Mouse (Mus musculus) macrophage (primary cell): Measurements from ENCODE around the gene Pomt1. TPM values are rescaled to one million over a fixed set of nuclear protein-coding genes. Genes with fewer than 3 reads are reported as not detected.
"Not testable (repeated sequence)": the region's sequence is repeated elsewhere in the genome, so short reads cannot be mapped to it uniquely, and the experiment has no call there.

ENCODE experiments used
- H3K27ac ChIP-seq: fragments of 350-480 bp; formaldehyde crosslinking; 2 replicates; pipeline ENCODE4 v1.9.0; 2021
- H3K36me3 ChIP-seq: fragments of 350-480 bp; formaldehyde crosslinking; 2 replicates; pipeline ENCODE4 v1.9.0; 2021; ENCODE audit errors: inconsistent target
- H3K4me3 ChIP-seq: fragments of 350-480 bp; formaldehyde crosslinking; 2 replicates; pipeline ENCODE4 v1.9.0; 2021; ENCODE audit errors: inconsistent target
- H3K79me2 ChIP-seq: fragments of 350-480 bp; formaldehyde crosslinking; 2 replicates; pipeline ENCODE4 v1.9.0; 2021; ENCODE audit errors: inconsistent target
- WGBS: methylation state at CpG from one replicate; pipeline ENCODE4 v1.1.7; 2026; ENCODE audit warnings: inconsistent platforms; ENCODE audit not compliant: missing documents; 5-methylcytosine and 5-hydroxymethylcytosine counted together
- polyA plus RNA-seq: library from polyadenylated mRNA; stranded (reverse); fragments of 250-400 nt; gene quantifications from 3 replicates; pipeline ENCODE4 v1.2.4, GENCODE M21; 2018; ENCODE audit warnings: inconsistent platforms

Pomt1 gene
- polyA plus RNA-seq, 1 experiment from 2014 or later: 11.1 TPM

DNA sequence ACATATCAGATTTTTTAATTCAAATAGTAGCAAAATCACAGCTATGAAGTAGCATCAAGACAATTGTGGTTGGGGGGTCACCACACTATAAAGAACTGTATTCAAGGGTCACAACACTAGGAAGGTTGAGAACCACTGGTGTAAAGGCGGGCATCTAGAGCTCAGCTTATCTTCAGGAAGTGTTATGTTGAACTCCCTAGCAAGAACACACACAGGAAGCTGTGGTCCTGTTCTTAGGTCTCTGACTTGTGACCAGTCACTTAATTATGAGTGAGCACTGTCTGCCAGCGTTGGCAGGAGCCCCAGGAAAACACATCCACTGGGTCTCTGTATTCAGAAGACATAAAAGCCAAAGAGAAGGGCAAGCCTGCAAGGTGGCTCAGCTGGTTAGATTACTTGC, 45.9 kb downstream of the Pomt1 start:
- Histone ChIP-seq H3K4me3 (no peak overlapping the region), H3K27ac (no peak overlapping the region), H3K79me2 (peaks cover 11% of the 10 kb centered on the region), H3K36me3 (peaks cover 29% of the 10 kb centered on the region; the same call in 1 of the 2 replicates)
- 63% methylated on average over 2 of the region's 2 CpGs for WGBS

DNA sequence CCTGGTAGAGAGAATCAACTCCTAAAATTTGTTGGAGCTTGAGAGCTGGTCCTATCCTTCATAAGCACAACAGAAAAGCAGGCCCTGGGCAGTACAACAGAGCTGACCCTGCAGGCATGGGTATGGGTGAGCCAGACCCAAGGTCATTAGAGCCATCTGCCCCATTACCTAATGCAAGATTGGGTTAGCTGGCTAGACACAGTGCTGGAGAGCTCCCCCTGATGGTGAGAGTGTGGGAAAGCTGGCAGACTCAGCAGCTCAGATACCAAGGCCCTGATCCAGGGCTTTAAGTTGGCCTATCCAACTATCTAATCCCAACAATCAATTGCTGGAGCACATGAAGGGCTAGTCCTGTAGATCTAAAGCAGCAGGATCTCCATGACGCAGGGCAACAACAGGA, 46.3 kb downstream of the Pomt1 start:
- WGBS: 89% methylated on average over 1 of the region's 1 CpGs

DNA sequence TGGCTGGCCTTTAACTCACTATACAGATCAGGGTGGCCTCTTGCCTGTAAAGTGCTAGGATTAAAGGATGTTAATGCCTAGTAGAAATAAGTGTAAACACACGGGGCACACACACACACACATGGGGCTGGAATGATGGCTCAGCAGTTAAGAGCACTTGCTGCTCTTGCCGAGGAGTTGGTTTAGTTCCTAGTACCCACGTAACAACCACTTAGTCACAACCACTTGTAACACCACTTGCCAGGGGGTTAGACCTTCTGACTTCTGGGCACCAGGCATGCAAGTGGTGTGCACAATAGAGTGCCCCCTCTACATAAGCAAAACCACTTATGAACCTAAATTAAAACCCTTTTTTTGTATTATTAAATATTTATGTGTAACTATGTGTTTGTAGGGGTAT, 47.6 kb downstream of the Pomt1 start:
- Histone ChIP-seq H3K79me2 (peaks cover 25% of the 10 kb centered on the region), H3K27ac (no peak overlapping the region), H3K4me3 (no peak overlapping the region), H3K36me3 (peaks cover 16% of the 10 kb centered on the region; the same call in 1 of the 2 replicates)
- 97% methylated on average over 3 of the region's 3 CpGs for WGBS

More for the DNA sequence above, 46.3 kb downstream of the Pomt1 start:
- peaks cover 29% of the 10 kb centered on the region; the same call in 1 of the 2 replicates for H3K36me3 ChIP-seq
- no peak overlapping the region for H3K4me3 ChIP-seq
- H3K79me2 ChIP-seq: peaks cover 16% of the 10 kb centered on the region
- H3K27ac ChIP-seq: no peak overlapping the region

DNA sequence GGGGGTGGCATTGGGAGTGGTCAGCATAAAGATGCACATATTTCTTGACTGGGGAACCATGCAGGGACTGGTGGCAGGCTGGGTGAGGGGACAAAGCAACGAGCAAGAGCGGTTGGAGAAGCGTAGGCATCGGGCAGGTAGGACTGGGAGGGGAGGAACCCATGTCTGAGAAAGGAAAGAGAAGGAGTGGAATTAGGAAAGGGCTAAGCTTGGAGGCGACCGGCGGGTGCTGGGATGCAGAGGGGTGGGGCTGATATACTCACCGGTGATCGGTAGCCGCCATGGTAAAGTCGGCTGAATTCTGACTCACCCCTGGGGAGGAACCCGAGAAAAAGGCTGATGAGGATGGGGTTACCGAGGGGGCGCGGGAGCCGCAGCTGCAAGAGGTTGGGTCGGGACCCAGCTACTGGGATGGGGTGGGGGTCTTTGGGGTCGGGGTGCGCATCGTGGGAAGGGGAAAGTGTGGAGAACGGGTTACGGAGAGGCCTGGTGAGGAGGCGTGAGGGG, 51.0 kb downstream of the Pomt1 start, which contains the start of gene Golga2:
Gene Golga2, plus strand, starts transcription at position 51 of the 507 bp plus-strand sequence.
- H3K4me3 ChIP-seq: peak within 1 kb of the TSS; percentile 93

DNA sequence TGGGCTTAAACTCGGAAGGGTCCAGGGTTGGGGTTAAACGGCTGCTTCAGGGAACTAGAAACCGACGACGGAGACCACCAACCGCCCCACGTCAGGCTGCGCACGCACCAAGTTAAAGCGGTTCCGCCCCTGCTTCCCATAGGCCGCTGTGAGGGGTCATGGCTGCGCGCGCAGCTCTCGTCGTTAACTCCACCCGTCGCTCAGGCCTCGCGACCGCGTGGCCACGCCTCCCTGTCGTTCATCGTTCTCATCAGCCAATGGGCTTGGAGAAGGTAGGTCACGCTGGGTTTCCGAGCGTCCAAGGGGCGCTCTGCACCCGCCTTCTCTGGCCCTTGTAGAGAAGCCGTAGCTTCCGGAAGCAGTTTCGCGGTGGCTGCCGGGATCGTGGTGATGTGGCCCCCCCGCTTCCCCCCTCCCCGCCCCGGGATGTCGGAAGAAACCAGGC, 51.6 kb downstream of the Pomt1 start, which contains the start of gene Swi5:
Gene Swi5, minus strand, starts transcription at position 153 of the 445 bp plus-strand sequence.
- 1% methylated on average over 37 of the region's 41 CpGs for WGBS
- peaks cover 63% of the 10 kb centered on the region for H3K79me2 ChIP-seq
- H3K27ac ChIP-seq: peak within 1 kb of the TSS; percentile 75
- peaks cover 4% of the 10 kb centered on the region; the same call in 1 of the 2 replicates for H3K36me3 ChIP-seq
- peak within 1 kb of the TSS; percentile 93 for H3K4me3 ChIP-seq

More for the DNA sequence above, 51.0 kb downstream of the Pomt1 start, which contains the start of gene Golga2:
- WGBS: 2% methylated on average over 23 of the region's 23 CpGs
- Histone ChIP-seq H3K36me3 (peaks cover 4% of the 10 kb centered on the region; the same call in 1 of the 2 replicates), H3K79me2 (peaks cover 59% of the 10 kb centered on the region), H3K27ac (peak within 1 kb of the TSS; percentile 75)

DNA sequence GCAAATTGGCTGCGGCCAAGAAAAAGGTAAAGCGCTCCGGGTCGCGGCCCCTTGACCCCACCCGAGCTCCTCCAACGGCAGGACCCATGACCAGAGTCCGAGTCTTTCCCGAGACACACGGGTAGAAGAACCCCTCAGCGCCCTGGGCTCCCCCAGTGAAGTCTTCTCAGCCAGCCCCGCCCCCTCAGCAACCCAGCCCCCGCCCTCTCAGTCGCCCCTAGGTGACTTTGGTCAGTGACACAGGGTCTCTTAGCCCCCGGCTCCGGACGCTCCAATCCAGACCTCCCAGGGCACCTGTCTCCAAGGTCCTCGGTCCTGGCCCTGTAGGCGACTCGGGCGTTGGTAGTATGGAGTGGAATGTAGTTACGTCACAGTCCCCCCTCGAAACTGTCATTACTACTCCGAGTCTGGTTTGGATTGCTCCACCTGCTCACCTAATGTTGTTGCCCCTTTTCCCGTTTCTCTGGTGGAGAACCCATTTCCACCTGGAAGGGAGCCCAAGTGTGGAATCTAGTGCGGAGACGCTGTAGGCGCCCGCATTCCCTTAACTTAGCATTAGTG, 52.1 kb downstream of the Pomt1 start:
- peak overlapping the region; percentile 90 for H3K4me3 ChIP-seq
- peak overlapping the region; percentile 62 for H3K27ac ChIP-seq
- WGBS: 3% methylated on average over 29 of the region's 29 CpGs

DNA sequence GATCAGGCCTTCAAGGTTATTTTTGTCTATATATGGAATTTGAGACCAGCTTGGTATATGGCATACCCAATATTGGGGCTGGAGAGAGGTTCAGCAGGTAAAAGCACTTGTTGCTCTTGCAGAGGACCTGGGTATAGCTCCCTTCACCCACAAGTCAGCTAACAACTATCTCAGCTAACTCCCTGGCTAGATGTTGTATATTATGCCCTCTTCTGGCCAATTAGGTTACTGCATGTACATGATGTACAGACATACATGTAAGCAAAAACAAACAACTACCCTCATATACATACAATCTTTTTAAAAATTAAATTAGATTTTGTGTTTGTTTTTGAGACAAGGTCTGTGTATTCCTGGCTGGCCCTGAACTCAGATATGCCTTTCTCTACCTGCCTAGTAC, 53.2 kb downstream of the Pomt1 start:
- Histone ChIP-seq H3K36me3 (no peaks in the 10 kb centered on the region), H3K79me2 (peaks cover 72% of the 10 kb centered on the region), H3K27ac (no peak overlapping the region), H3K4me3 (peak overlapping the region; percentile 90; the same call in 1 of the 2 replicates)

More for the DNA sequence above, 52.1 kb downstream of the Pomt1 start:
- Histone ChIP-seq H3K36me3 (peaks cover 4% of the 10 kb centered on the region; the same call in 1 of the 2 replicates), H3K79me2 (peaks cover 63% of the 10 kb centered on the region)

DNA sequence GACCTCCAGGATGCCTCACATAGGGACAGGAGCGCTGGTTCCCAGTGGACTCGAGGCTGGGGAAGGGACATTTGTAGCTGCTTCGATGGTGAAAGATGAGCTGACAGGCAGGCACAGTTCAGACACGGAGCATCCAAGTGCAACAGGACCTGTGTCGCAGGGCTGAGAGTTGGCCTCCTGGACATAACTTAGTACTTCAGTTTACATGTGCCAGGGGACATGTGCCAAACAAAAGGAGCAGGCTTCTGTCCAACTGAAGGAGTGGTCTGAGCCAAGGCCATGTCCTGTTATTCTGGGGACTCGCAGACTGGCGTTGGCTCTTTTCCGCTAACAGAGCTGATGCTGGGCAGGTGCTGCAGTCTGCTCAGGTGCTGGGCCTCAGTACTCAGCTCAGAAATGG, 58.0 kb downstream of the Pomt1 start:
- Histone ChIP-seq H3K4me3 (no peak overlapping the region), H3K36me3 (peaks cover 26% of the 10 kb centered on the region), H3K79me2 (peaks cover 44% of the 10 kb centered on the region), H3K27ac (no peak overlapping the region)
- WGBS: 95% methylated on average over 8 of the region's 8 CpGs

DNA sequence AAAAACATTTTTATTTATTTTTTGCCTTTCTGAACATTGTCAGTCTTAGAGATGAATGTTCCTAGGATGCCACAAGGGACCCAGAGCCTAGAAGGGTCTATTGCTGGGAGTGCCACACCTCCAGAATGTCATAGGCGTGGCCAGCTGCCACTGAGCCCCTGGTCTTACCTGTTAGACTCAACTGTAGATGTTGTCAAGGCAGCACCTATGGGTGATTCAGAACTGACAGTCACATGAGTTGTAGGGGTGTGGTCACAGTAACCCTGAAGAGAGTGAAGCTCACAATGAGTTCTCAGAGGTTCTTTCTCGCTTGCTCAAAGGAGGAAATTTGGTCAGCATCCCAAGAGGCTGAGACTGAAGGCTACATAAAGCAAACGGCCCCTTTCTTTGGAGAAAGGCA, 58.9 kb downstream of the Pomt1 start:
- H3K79me2 ChIP-seq: peaks cover 35% of the 10 kb centered on the region
- WGBS: 84% methylated on average over 3 of the region's 3 CpGs
- no peak overlapping the region for H3K27ac ChIP-seq
- peaks cover 35% of the 10 kb centered on the region for H3K36me3 ChIP-seq
- H3K4me3 ChIP-seq: no peak overlapping the region

DNA sequence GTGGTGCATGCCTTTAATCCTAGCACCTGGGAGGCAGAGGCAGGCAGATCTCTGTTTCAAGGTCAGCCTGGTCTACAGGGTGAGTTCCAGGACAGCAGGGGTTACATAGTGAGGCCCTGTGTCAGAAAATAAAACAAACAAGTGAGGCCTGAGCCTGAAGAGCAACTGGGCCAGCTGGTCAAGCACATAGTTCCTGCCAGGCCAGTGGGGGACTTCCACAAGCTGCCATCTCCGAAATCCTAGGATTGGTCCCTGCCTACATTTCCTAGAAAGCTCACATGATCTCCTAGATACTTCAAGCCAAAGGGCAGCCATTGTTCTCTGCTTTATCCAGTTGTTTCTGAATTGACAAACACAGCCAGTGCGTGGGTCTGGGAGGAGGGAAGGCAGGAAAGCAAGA, 59.5 kb downstream of the Pomt1 start:
- peaks cover 37% of the 10 kb centered on the region for H3K36me3 ChIP-seq
- 100% methylated on average over 2 of the region's 2 CpGs for WGBS
- not testable (repeated sequence) for H3K27ac ChIP-seq

DNA sequence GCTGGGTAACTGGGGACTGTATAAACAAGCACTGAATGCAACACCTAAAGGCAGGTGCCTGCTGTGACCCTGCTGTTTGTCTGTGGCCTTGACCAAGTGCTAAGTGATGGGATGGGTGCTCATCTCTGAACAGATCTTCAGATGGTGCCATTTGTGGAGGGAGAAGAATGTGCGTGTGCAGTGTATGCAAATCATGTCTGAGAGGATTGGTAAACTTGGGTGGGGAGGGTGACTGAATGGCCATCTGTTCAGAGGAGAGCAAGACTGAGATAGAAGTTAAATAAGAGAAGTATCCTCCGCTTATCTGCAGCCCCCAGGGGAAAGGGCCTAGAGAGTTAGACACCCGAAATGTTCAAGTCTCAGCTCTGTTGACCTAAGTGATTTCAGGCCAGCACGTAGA, 63.1 kb downstream of the Pomt1 start:
- Histone ChIP-seq H3K4me3 (no peak overlapping the region), H3K79me2 (peaks cover 1% of the 10 kb centered on the region; the same call in 1 of the 2 replicates), H3K36me3 (peaks cover 71% of the 10 kb centered on the region), H3K27ac (no peak overlapping the region)
- 98% methylated on average over 4 of the region's 4 CpGs for WGBS

More for the DNA sequence above, 59.5 kb downstream of the Pomt1 start:
- not testable (repeated sequence) for H3K4me3 ChIP-seq
- H3K79me2 ChIP-seq: peaks cover 29% of the 10 kb centered on the region

DNA sequence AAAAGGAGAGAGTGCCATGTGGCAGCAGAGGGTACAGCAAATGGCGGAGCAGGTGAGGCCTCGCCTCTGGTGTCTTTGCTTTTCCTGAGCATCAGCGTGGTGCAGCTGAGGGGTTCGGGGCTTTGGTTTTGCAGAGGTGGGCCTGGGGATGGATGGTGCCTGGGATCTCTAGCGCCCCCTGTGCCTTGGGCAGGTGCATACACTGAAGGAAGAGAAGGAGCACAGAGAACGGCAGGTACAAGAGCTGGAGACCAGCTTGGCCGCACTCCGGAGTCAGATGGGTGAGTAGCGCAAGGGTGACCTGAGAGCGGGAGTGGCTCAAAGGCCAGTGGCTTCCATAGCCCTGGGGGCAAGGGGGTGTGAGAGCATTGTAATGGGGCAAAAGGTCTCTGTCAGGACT, 66.6 kb downstream of the Pomt1 start:
- H3K36me3 ChIP-seq: peaks cover 90% of the 10 kb centered on the region
- H3K27ac ChIP-seq: no peak overlapping the region
- no peak overlapping the region for H3K4me3 ChIP-seq
- no peaks in the 10 kb centered on the region for H3K79me2 ChIP-seq
- 90% methylated on average over 10 of the region's 10 CpGs for whole genome bisulfite sequencing

DNA sequence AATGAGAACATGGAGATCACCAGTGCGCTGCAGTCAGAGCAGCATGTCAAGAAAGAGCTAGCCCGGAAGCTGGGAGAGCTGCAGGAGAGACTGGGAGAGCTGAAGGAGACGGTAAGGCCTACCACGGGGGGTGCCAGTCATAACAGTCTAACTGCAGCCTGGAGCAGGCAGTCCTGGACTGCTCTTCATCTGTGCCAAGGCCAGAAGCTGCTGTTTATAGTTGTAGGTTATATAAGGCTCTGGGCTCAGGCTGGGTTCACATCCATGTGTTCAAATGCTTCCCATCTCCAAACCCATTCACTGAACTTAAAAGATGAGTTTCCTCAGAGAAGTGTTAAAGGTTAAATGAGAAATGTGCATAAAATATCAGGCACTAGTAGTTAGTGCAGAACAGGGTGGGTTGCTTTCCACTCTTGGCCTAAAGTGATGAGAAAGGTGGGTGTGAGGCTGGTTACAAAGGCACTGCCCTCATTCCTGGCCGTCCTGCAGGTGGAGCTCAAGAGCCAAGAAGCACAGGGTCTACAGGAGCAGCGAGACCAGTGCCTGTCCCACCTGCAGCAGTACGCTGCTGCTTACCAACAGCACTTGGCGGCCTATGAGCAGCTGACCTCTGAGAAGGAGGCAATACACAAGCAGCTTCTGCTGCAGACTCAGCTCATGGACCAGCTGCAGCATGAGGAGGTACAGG, 67.9 kb downstream of the Pomt1 start:
- no peak overlapping the region for H3K4me3 ChIP-seq
- no peaks in the 10 kb centered on the region for H3K79me2 ChIP-seq
- H3K27ac ChIP-seq: no peak overlapping the region
- H3K36me3 ChIP-seq: peaks cover 77% of the 10 kb centered on the region
- WGBS: 84% methylated on average over 7 of the region's 8 CpGs
